Mouse (Mus musculus) spleen, adult 2 months (tissue): ENCODE measurements at regions not wholly inside any gene's neighbourhood (a gene's known extent, or its start where the extent isn't known, plus 50 kb on each side); places are given as distances from the start of the nearest gene placed in this dataset.

Experiments used
- CTCF ChIP-seq: fragments of 200-500 bp; IDR thresholded peaks from 2 replicates; pipeline ENCODE4 v1.5.1; 2011; ENCODE audit warnings: mild to moderate bottlenecking, inconsistent platforms; ENCODE audit not compliant: insufficient read depth, insufficient read length, insufficient replicate concordance; ENCODE audit errors: extremely low read depth
- POLR2A ChIP-seq: fragments of 200-500 bp; IDR thresholded peaks from 2 replicates; pipeline ENCODE4 v1.6.1; 2011; ENCODE audit warnings: low read depth, low read length, inconsistent platforms

GRCm38 (mm10) chr10:56598191-56598590, 221.1 kb downstream of the Gja1 start:
- no peak for TF ChIP-seq CTCF
- no peak for TF ChIP-seq POLR2A
